Mouse (Mus musculus) spleen, adult 10 weeks (tissue): ENCODE data around the gene Mpv17l. TPM values are rescaled to one million over a fixed set of nuclear protein-coding genes. Genes with fewer than 3 reads are reported as not detected.

Source experiments
- polyA plus RNA-seq: library from polyadenylated mRNA; stranded (reverse); fragments of 350-450 nt; fragmentation: Illumina TruSeq; extraction: RNeasy Lipid Tissue Mini Kit (QIAGEN cat#74804); gene quantifications from one replicate; pipeline ENCODE4 v1.2.3, GENCODE M21; 2015; ENCODE audit warnings: low replicate concordance; ENCODE audit not compliant: insufficient read depth

Mpv17l gene
- 0.57 TPM for polyA plus RNA-seq

GRCm38 (mm10) chr16:13902888-13903483, at the start of gene Mpv17l, which contains the start of gene Pdxdc1:
Gene Mpv17l (plus strand): TSS chr16:13903161.
Gene Pdxdc1 (minus strand): TSS chr16:13903131.

GRCm38 (mm10) chr16:13986574-13987478, 83.9 kb downstream of the Mpv17l start, which contains the start of the genes 2900011O08Rik and Ifitm7:
Gene 2900011O08Rik (plus strand): TSS chr16:13986604.
Gene Ifitm7 (minus strand): TSS chr16:13986888.

Other genes starting within 250 kb of the Mpv17l start
- 33.0 TPM for gene Parn, start 235.0 kb upstream of the Mpv17l start, polyA plus RNA-seq
- 60.0 TPM for gene Bfar, start 231.3 kb upstream of the Mpv17l start, polyA plus RNA-seq
- gene 3110001I22Rik, start 231.2 kb upstream of the Mpv17l start, polyA plus RNA-seq: 9.8 TPM
- not detected for gene Pla2g10, start 172.2 kb upstream of the Mpv17l start, polyA plus RNA-seq
- 30.1 TPM for gene Rrn3, start 122.5 kb upstream of the Mpv17l start, polyA plus RNA-seq
- gene Ntan1, start 84.3 kb upstream of the Mpv17l start, polyA plus RNA-seq: 106 TPM
- 57.1 TPM for gene Pdxdc1, start within 50 bp of the Mpv17l start, polyA plus RNA-seq
- gene 2900011O08Rik, start 83.4 kb downstream of the Mpv17l start, polyA plus RNA-seq: not detected
- gene Ifitm7, start 83.7 kb downstream of the Mpv17l start, polyA plus RNA-seq: not detected